Mouse (Mus musculus): ENCODE results near the gene Bcl2.

DNA sequence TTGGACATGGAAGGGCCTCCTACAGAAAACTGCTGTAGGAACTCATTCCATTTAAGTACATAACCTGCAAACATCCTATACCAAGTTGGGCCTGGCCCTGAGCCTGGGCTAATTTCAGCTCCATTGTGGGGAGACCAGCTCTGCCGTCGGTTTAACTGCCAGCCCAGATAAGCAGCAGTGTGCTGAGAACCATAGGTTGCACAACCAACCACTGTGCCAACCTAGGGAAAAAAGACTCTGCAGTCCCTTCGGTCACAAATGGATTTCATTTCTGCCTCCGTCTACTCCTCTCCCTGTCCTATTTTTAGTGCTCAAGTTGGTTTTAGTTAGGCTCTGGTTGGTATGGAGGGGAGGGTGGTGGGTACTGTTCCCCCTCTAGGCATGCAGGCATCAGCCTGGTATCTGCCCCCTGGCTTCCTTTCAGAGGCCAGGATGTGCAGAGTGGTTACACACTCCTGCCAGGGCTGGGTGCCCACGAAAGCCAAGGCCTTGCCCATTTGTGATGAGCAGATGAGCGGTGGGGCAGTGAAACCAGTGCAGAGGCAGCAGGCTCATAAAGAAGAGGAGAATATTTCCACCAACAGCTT, 196.4 kb downstream of the Bcl2 start:
- no peak for TF ChIP-seq CTCF (conservative IDR thresholded peaks at IDR 0.05; ENCODE audit: insufficient read depth, insufficient read length, low read depth, low read length)
- TF ChIP-seq POLR2A (IDR thresholded peaks at IDR 0.05; ENCODE audit: low read depth, low read length), result no peak

All from kidney, adult 2 months (tissue).